Mouse (Mus musculus): Measurements from ENCODE around the gene Adtrp.

DNA sequence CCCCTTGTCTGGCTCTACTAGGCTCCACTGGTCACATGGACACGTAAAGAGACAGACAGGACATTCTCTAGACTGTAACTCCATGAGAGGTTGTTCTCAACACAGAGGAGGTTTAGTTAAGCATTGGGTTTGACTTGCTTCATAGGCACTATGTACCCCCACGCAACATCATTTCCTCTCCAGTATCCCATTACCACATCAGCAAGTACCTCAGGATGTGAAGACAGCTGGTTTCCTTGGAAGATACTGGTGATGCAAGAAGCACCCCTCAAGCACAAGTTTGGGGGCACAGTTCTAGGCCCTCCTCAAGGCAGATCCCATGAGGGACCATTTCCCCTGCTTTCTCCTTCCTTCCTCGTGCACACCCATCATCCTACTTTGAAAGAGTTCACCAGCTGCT lies 60.8 kb downstream of the Adtrp start:
- TF ChIP-seq CTCF (conservative IDR thresholded peaks at IDR 0.05; ENCODE audit: low read length) = no peak
- no peak for TF ChIP-seq NANOG (IDR thresholded peaks at IDR 0.05; ENCODE audit: borderline replicate concordance, low read length)

Data from E14TG2a.4 (cell line).